Mouse (Mus musculus) limb, embryonic 15.5 days (tissue): ENCODE data around the gene Ptk6. TPM values are rescaled to one million over a fixed set of nuclear protein-coding genes. Genes with fewer than 3 reads are reported as not detected.

ENCODE experiments used
- ATAC-seq: fragments of 200-750 bp; cut with Nextera tagmentation; 2 replicates; pipeline ENCODE4 v1.8.0; 2017; ENCODE audit warnings: low read depth, moderate TSS enrichment; ENCODE audit not compliant: insufficient number of reproducible peaks, low FRiP score, low TSS enrichment
- H3K27ac ChIP-seq: fragments of 300-500 bp; sonication (generic); 2 replicates; pipeline ENCODE4 v1.5.1; 2015; ENCODE audit warnings: moderate library complexity, mild to moderate bottlenecking, inconsistent platforms
- H3K27me3 ChIP-seq: fragments of 300-500 bp; sonication (generic); 2 replicates; pipeline ENCODE4 v1.6.1; 2015; ENCODE audit warnings: inconsistent platforms
- H3K36me3 ChIP-seq: fragments of 300-500 bp; sonication (generic); 2 replicates; pipeline ENCODE4 v1.6.1; 2015; ENCODE audit warnings: inconsistent platforms
- H3K4me1 ChIP-seq: fragments of 300-500 bp; sonication (generic); 2 replicates; pipeline ENCODE4 v1.6.1; 2015; ENCODE audit warnings: inconsistent platforms
- H3K4me2 ChIP-seq: fragments of 300-500 bp; sonication (generic); 2 replicates; pipeline ENCODE4 v1.6.1; 2015; ENCODE audit warnings: mild to moderate bottlenecking, inconsistent platforms
- H3K4me3 ChIP-seq: fragments of 300-500 bp; sonication (generic); 2 replicates; pipeline ENCODE4 v1.5.1; 2015; ENCODE audit warnings: mild to moderate bottlenecking, inconsistent platforms
- H3K9ac ChIP-seq: fragments of 300-500 bp; sonication (generic); 2 replicates; pipeline ENCODE4 v1.6.1; 2015; ENCODE audit warnings: inconsistent platforms
- H3K9me3 ChIP-seq: fragments of 300-500 bp; sonication (generic); 2 replicates; pipeline ENCODE4 v1.6.1; 2016; ENCODE audit warnings: inconsistent platforms
- WGBS: fragments of 180-500 bp; shearing (Covaris S2); methylation state at CpG from one replicate; pipeline ENCODE4 v1.1.7; 2015; 5-methylcytosine and 5-hydroxymethylcytosine counted together
- polyA plus RNA-seq: library from polyadenylated mRNA; unstranded; fragments of >200 nt; fragmentation: Nextera tagmentation; extraction: Ambion mirVana; gene quantifications from 2 replicates; pipeline ENCODE4 v1.2.1, GENCODE M21; 2015

Gene Ptk6
- polyA plus RNA-seq, 1 experiment from 2014 or later: 2.2 TPM

- H3K4me3 ChIP-seq: no peak overlapping the region
- WGBS: 90% methylated on average over 17 of the region's 17 CpGs
- H3K27me3 ChIP-seq: no peaks in the 10 kb centered on the region
- no peak for ATAC-seq
- peaks cover 24% of the 10 kb centered on the region for H3K36me3 ChIP-seq
- H3K4me1 ChIP-seq: peaks cover 14% of the 10 kb centered on the region
- H3K27ac ChIP-seq: no peak overlapping the region
- no peak overlapping the region for H3K9ac ChIP-seq
- H3K4me2 ChIP-seq: no peak overlapping the region
- no peaks in the 10 kb centered on the region for H3K9me3 ChIP-seq
Observed at GRCm38 (mm10) chr2:181237251-181238014, 34.8 kb upstream of the Ptk6 start.

- Histone ChIP-seq H3K4me3 (no peak overlapping the region), H3K4me2 (no peak overlapping the region), H3K36me3 (peaks cover 24% of the 10 kb centered on the region), H3K27ac (no peak overlapping the region), H3K4me1 (0 out of 2 replicates have a peak, but pooled peaks cover 2% of the 10 kb centered on the region), H3K27me3 (no peaks in the 10 kb centered on the region), H3K9me3 (no peaks in the 10 kb centered on the region), H3K9ac (no peak overlapping the region)
- WGBS: 84% methylated on average over 23 of the region's 23 CpGs
- ATAC-seq: no peak
Observed at GRCm38 (mm10) chr2:181235681-181236566, 33.3 kb upstream of the Ptk6 start.

GRCm38 (mm10) chr2:181234680-181235079 lies 32.1 kb upstream of the Ptk6 start:
- no peak overlapping the region for H3K4me3 ChIP-seq
- peaks cover 27% of the 10 kb centered on the region for H3K36me3 ChIP-seq
- 0 out of 2 replicates have a peak, but pooled peaks cover 2% of the 10 kb centered on the region for H3K4me1 ChIP-seq
- H3K27ac ChIP-seq: no peak overlapping the region
- H3K4me2 ChIP-seq: no peak overlapping the region
- no peak for ATAC-seq
- no peaks in the 10 kb centered on the region for H3K9me3 ChIP-seq
- no peaks in the 10 kb centered on the region for H3K27me3 ChIP-seq
- WGBS: 88% methylated on average over 11 of the region's 11 CpGs
- H3K9ac ChIP-seq: no peak overlapping the region

GRCm38 (mm10) chr2:181233443-181233842 lies 30.9 kb upstream of the Ptk6 start:
- H3K9ac ChIP-seq: no peak overlapping the region
- H3K36me3 ChIP-seq: peaks cover 32% of the 10 kb centered on the region
- no peaks in the 10 kb centered on the region for H3K9me3 ChIP-seq
- H3K4me1 ChIP-seq: no peaks in the 10 kb centered on the region
- H3K27me3 ChIP-seq: no peaks in the 10 kb centered on the region
- no peak overlapping the region for H3K27ac ChIP-seq
- no peak overlapping the region for H3K4me2 ChIP-seq
- WGBS: 86% methylated on average over 15 of the region's 15 CpGs
- ATAC-seq: no peak
- H3K4me3 ChIP-seq: no peak overlapping the region

GRCm38 (mm10) chr2:181231171-181231570 lies 28.6 kb upstream of the Ptk6 start:
- H3K27ac ChIP-seq: no peak overlapping the region
- no peaks in the 10 kb centered on the region for H3K9me3 ChIP-seq
- 77% methylated on average over 19 of the region's 20 CpGs for WGBS
- no peak overlapping the region for H3K4me2 ChIP-seq
- no peaks in the 10 kb centered on the region for H3K27me3 ChIP-seq
- peaks cover 23% of the 10 kb centered on the region for H3K36me3 ChIP-seq
- no peak overlapping the region for H3K4me3 ChIP-seq
- H3K4me1 ChIP-seq: no peaks in the 10 kb centered on the region
- no peak for ATAC-seq
- no peak overlapping the region for H3K9ac ChIP-seq

GRCm38 (mm10) chr2:181228335-181228734 lies 25.7 kb upstream of the Ptk6 start:
- H3K9ac ChIP-seq: no peak overlapping the region
- no peak overlapping the region for H3K27ac ChIP-seq
- peaks cover 8% of the 10 kb centered on the region for H3K36me3 ChIP-seq
- WGBS: 60% methylated on average over 1 of the region's 1 CpGs
- H3K27me3 ChIP-seq: no peaks in the 10 kb centered on the region
- no peaks in the 10 kb centered on the region for H3K9me3 ChIP-seq
- H3K4me2 ChIP-seq: no peak overlapping the region
- H3K4me1 ChIP-seq: no peaks in the 10 kb centered on the region
- H3K4me3 ChIP-seq: no peak overlapping the region
- no peak for ATAC-seq

GRCm38 (mm10) chr2:181227122-181227521 lies 24.5 kb upstream of the Ptk6 start:
- no peak for ATAC-seq
- H3K4me1 ChIP-seq: no peaks in the 10 kb centered on the region
- 85% methylated on average over 3 of the region's 3 CpGs for WGBS
- H3K4me3 ChIP-seq: no peak overlapping the region
- H3K36me3 ChIP-seq: peaks cover 8% of the 10 kb centered on the region
- H3K27me3 ChIP-seq: no peaks in the 10 kb centered on the region
- H3K4me2 ChIP-seq: no peak overlapping the region
- H3K9ac ChIP-seq: no peak overlapping the region
- H3K27ac ChIP-seq: no peak overlapping the region
- H3K9me3 ChIP-seq: no peaks in the 10 kb centered on the region

- H3K36me3 ChIP-seq: 0 out of 2 replicates have a peak, but pooled peaks cover 4% of the 10 kb centered on the region
- no peaks in the 10 kb centered on the region for H3K9me3 ChIP-seq
- H3K4me2 ChIP-seq: no peak overlapping the region
- ATAC-seq: no peak
- no peaks in the 10 kb centered on the region for H3K27me3 ChIP-seq
- no peak overlapping the region for H3K4me3 ChIP-seq
- H3K4me1 ChIP-seq: peaks cover 5% of the 10 kb centered on the region; the same call in 1 of the 2 replicates
- H3K27ac ChIP-seq: no peak overlapping the region
- WGBS: 86% methylated on average over 2 of the region's 2 CpGs
- no peak overlapping the region for H3K9ac ChIP-seq
Observed at GRCm38 (mm10) chr2:181224994-181225393, 22.4 kb upstream of the Ptk6 start.

- no peak for ATAC-seq
- Histone ChIP-seq H3K4me1 (peaks cover 11% of the 10 kb centered on the region), H3K4me2 (peak overlapping the region; percentile 58), H3K9ac (no peak overlapping the region), H3K4me3 (peak overlapping the region; percentile 35), H3K27ac (peak overlapping the region; percentile 83), H3K9me3 (no peaks in the 10 kb centered on the region), H3K36me3 (no peaks in the 10 kb centered on the region), H3K27me3 (no peaks in the 10 kb centered on the region)
- 45% methylated on average over 2 of the region's 2 CpGs for WGBS
Observed at GRCm38 (mm10) chr2:181220361-181220760, 17.8 kb upstream of the Ptk6 start.

- Histone ChIP-seq H3K9me3 (no peaks in the 10 kb centered on the region), H3K4me2 (peak within 1 kb of the TSS; percentile 58), H3K9ac (0 out of 2 replicates have a peak within 1 kb of the TSS, but pooled peaks have one; percentile 20), H3K4me3 (peak within 1 kb of the TSS; percentile 35), H3K4me1 (peaks cover 11% of the 10 kb centered on the region), H3K27me3 (no peaks in the 10 kb centered on the region), H3K27ac (peak within 1 kb of the TSS; percentile 83), H3K36me3 (no peaks in the 10 kb centered on the region)
- WGBS: under 1% methylated on average over 25 of the region's 25 CpGs
- peak; percentile 81 for ATAC-seq
Observed at GRCm38 (mm10) chr2:181219538-181220216, 17.1 kb upstream of the Ptk6 start, which contains the start of gene Fndc11. Gene Fndc11, plus strand, starts transcription at chr2:181220013.

- Histone ChIP-seq H3K27me3 (peaks cover 5% of the 10 kb centered on the region), H3K4me2 (peak overlapping the region; percentile 58; the same call in 1 of the 2 replicates), H3K36me3 (no peaks in the 10 kb centered on the region), H3K4me3 (no peak overlapping the region), H3K9me3 (no peaks in the 10 kb centered on the region), H3K27ac (peak overlapping the region; percentile 83), H3K4me1 (peaks cover 11% of the 10 kb centered on the region), H3K9ac (no peak overlapping the region)
- WGBS: 52% methylated on average over 5 of the region's 5 CpGs
- ATAC-seq: no peak
Observed at GRCm38 (mm10) chr2:181218881-181219485, 16.4 kb upstream of the Ptk6 start.
